Mouse (Mus musculus): Measurements from ENCODE around the gene Stard8.

DNA sequence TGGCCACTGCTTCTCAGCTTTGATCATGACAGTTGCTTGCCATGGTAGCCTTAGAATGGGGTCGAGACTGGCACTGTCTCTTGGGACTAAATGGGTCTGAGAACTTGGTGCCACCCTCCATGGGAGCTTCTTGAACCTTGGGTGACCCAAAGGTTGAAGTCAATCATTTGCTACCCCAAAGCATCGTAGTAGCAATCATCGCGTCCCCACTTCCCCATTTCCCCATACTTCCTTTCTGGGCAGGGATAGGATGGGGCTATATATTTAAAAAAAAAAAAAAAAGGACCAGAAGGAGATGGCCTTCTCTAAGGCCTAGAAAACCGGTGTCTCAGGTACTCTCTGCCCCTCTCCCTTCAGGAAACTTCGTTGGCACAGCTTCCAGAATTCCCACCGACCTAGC lies 64.2 kb downstream of the Stard8 start:
- no peak for TF ChIP-seq CTCF (IDR thresholded peaks at IDR 0.05; ENCODE audit: control insufficient read depth, insufficient read depth, low read length)
- TF ChIP-seq POLR2A (IDR thresholded peaks at IDR 0.05; ENCODE audit: borderline replicate concordance, control insufficient read depth, low read depth, low read length): no peak

All from bone marrow, adult 2 months (tissue).